Mouse (Mus musculus) regulatory T cell (primary cell): ENCODE measurements at regions not wholly inside any gene's neighbourhood (a gene's known extent, or its start where the extent isn't known, plus 50 kb on each side); places are given as distances from the start of the nearest gene placed in this dataset.

Source experiments
- in situ Hi-C: fragments of 300-600 bp; cut with MboI, MseI; formaldehyde crosslinking; loops from one replicate; pipeline ENCODE4 v1.15.1; 2025; ENCODE audit warnings: high pct_unique_total_duplicates

GRCm38 (mm10) chr1:61135597-61136545 lies 158.1 kb downstream of the Icos start:
- in situ Hi-C loops, result loop anchor here (5.0 kb wide), 1 partner anchor 89 kb away; no protein-coding TSS in a partner anchor

- in situ Hi-C loops, result loop anchor here (5.0 kb wide), 1 partner anchor 90 kb away; no protein-coding TSS in a partner anchor
Observed at GRCm38 (mm10) chr1:61137210-61137885, 159.6 kb downstream of the Icos start.

GRCm38 (mm10) chr1:61137954-61138353 lies 160.2 kb downstream of the Icos start:
- in situ Hi-C loops, result loop anchor here (5.0 kb wide), 1 partner anchor 91 kb away; no protein-coding TSS in a partner anchor

DNA sequence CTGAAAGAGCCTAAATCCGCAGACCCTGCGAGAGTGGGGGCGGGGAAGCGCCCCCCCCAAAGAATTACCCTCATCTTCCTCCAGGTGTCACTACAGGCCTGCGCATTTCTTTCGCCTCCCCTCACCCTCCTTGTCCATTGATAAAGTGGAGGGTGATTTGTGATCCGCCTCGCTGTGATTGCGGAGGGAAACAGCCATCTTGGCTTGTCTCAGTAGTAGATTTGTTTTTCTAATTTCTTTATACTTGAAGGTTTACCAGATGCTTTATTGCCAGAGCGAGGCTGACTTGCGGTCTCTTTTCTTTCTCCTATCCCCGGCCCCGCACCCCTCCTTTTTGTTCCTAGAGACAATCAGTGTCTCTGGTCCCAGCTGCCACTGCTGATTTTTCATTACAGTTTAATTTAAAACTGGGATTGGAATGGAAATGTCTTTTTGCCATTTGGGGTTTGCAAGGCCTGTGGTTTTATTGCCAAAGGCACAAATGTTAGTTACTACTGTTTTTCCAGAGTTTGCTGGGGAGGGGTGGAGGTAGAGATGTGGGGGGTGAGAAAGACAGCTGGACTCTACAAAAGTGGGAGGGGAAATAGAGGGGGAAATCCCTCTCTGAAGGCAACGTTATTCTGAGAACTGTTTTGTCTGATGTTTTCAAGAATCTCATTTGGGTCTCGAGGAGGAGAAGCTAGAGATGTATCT lies 161.7 kb downstream of the Icos start:
- in situ Hi-C loops, result loop anchor here (5.0 kb wide), 1 partner anchor 92 kb away; no protein-coding TSS in a partner anchor

DNA sequence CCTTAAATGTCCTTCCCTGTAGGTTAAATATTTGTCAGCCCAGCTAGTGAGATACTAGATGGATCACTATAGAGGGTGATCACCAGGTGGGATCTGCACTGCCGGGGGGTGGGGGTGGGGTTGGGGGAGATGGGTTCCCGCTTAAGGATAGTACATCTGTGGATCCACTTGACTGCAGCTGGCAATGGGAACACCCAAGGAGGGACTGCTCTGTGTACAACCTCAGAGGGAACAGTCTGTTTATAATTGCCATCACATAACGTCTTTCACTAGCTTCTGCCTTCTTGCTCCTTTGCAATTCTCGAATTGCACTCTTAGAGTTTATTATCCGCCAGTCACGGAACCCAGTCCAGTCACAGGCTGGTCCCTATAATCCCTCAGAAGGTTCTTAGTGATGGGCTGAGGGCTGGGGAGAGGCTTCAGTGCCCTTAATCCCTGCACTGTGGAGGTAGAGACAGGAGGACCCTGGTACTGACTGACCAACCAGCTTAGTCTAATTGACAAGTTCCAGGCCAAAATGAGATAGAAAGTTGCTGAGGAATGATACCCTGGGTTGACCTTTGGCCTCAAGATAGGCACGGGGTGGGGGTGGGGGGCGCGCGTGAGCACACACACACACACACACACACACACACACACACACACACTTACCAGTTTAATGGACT lies 162.4 kb downstream of the Icos start:
- in situ Hi-C loops, result loop anchor here (5.0 kb wide), 1 partner anchor 93 kb away; no protein-coding TSS in a partner anchor

GRCm38 (mm10) chr1:61140870-61141591 lies 163.3 kb downstream of the Icos start:
- in situ Hi-C loops, result no loop called here

DNA sequence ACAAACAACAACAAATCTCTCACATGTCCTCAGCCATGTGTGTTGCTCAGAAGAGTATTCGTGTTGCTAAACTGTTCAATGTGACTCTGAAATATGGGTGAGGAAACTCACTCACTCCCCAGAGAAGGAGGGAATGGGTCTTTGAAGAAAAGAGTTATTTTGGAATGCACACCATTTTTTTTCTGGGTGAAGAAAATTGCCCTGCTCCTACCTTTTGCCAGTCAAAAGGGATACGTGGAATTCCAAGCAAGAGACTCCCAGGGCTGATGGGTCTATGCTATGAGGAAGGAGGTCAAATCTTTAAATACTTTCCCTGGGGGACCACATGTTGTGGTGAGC lies 163.8 kb downstream of the Icos start:
- in situ Hi-C loops, result no loop called here

- in situ Hi-C loops, result no loop called here
Observed at GRCm38 (mm10) chr1:61141952-61142351, 164.2 kb downstream of the Icos start.

- in situ Hi-C loops, result no loop called here
Observed at GRCm38 (mm10) chr1:61143030-61143753, 165.5 kb downstream of the Icos start.

GRCm38 (mm10) chr1:61143754-61144066 lies 166.0 kb downstream of the Icos start:
- in situ Hi-C loops, result no loop called here

DNA sequence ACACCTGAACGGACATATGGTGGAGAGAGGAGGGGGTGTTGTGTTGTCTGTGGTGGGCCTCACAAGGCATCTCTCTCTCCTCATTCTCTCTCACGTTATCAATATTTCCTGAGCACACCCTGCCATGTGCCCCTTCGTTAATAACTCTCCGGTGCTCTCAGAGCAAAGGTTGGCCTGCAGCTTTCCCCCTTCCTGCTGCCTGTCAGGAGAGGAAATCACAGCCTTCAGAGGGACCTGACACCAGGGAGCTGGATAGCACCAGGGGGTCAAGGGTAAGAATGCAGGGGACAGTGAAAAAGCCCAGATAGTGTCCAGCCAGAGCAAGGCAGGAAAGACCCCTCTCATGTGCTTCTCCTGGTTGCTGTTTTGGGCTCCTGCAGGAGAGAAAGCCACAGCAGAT lies 167.3 kb downstream of the Icos start:
- in situ Hi-C loops, result no loop called here

DNA sequence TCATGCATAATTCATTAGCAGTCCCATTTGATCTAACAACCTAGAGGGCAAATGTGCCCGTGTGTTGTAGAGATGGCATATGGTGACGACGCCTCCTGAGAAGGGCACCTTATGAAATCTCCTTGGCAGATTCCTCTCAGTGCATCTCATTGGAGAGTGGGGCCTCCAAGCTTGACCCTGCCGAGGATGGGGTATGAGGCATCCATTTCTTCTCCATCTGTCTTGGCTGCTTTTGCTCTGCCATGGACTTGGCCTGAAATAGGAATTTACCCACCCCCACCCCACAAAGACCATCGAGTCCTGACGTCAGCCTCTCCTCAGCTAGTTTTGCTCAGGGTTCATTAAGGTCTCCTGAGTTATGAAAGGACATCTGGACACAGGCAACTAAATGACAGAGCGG lies 167.8 kb downstream of the Icos start:
- in situ Hi-C loops, result no loop called here

- in situ Hi-C loops, result no loop called here
Observed at GRCm38 (mm10) chr1:61146222-61146723, 168.5 kb downstream of the Icos start.

GRCm38 (mm10) chr1:61151742-61152141 lies 174.0 kb downstream of the Icos start:
- in situ Hi-C loops, result no loop called here

DNA sequence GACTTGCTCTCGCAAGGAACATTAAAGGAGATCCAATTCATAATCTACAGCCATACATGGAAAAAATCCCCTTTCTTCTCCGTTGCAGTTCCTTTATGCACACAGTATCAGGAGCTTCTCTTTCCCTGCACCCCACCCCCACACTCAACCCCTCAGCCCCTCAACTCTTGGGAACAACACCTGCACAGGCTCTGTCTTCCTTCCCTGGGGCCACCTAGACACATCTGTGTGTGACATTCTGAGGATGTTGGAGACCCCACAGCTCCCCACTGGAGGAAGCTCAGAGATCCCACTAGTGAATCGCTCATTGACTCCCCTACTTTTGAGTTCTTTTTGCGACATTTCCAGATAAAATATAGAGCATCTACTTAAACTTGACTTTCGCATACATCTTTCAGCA lies 174.4 kb downstream of the Icos start:
- in situ Hi-C loops, result no loop called here

DNA sequence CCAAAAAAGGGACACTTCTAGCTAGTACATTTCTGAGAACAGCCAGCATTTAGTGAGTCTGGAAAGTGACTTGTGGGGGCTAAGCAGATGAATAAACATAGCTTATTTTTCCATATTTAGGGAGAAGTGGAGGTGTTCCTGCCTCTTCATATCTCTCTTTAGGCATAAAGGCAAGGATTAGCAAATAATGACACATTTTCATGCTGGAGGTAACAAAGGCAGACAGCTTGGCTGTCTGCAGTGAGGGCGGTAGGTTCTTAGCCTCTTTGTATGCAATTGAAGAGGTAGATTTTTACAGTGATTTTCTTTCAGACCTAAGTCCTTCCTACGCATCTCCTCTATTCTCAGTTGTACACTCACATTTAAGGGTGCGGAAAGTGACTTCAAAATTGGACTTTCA lies 176.5 kb downstream of the Icos start:
- in situ Hi-C loops, result no loop called here

DNA sequence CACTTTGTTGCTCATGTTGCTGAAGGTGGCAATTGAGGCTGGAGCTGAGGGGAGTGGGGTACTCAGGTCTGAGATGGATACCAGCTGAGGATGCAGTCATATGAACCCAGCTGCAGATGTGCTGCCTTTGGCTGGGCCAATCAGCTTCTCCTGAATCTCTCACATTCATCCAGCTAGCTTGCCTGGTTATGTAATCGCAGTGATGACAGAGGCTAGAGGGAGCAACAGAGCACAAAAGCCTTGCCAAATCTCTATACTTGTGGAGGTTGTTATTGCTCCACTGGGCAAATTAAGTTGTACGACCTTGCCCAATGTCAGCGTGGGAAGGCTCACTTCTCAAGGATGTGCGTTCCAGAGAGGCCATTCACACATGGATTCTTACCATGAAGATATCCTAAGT lies 179.5 kb downstream of the Icos start:
- in situ Hi-C loops, result no loop called here

GRCm38 (mm10) chr1:61160505-61160904 lies 182.8 kb downstream of the Icos start:
- in situ Hi-C loops, result no loop called here

- in situ Hi-C loops, result no loop called here
Observed at GRCm38 (mm10) chr1:61164271-61164670, 186.5 kb downstream of the Icos start.

DNA sequence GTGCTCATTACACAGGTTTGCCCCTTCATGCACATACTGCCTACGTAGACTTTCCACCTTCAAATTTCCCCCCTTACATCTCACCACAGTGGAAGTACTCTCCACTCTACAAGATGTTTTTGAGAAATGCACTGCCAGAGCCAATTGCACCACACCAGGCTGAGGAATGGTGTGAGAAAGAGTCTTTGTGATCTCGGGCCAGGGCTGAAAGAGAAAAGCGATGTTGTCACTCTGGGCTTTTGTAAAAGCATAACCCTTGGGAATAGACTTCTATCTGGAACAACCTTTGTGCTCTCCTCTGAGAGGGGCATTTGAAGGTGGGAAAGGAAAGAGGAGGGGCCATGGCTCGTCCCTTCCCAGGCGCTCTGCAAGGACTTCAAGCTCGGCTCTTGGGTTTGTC lies 194.2 kb downstream of the Icos start:
- in situ Hi-C loops, result no loop called here
